Mouse (Mus musculus) CD4-positive, CD25-positive, alpha-beta regulatory T cell, adult 2 months (primary cell): Measurements from ENCODE around the gene Cks2.
"Not testable (repeated sequence)": the region's sequence is repeated elsewhere in the genome, so short reads cannot be mapped to it uniquely, and the experiment has no call there.

ENCODE experiments used
- DNase-seq: peaks from one replicate; pipeline ENCODE4 v3.0.0-alpha.2; 2012; ENCODE audit warnings: low read depth, low spot score

Gene Cks2

DNA sequence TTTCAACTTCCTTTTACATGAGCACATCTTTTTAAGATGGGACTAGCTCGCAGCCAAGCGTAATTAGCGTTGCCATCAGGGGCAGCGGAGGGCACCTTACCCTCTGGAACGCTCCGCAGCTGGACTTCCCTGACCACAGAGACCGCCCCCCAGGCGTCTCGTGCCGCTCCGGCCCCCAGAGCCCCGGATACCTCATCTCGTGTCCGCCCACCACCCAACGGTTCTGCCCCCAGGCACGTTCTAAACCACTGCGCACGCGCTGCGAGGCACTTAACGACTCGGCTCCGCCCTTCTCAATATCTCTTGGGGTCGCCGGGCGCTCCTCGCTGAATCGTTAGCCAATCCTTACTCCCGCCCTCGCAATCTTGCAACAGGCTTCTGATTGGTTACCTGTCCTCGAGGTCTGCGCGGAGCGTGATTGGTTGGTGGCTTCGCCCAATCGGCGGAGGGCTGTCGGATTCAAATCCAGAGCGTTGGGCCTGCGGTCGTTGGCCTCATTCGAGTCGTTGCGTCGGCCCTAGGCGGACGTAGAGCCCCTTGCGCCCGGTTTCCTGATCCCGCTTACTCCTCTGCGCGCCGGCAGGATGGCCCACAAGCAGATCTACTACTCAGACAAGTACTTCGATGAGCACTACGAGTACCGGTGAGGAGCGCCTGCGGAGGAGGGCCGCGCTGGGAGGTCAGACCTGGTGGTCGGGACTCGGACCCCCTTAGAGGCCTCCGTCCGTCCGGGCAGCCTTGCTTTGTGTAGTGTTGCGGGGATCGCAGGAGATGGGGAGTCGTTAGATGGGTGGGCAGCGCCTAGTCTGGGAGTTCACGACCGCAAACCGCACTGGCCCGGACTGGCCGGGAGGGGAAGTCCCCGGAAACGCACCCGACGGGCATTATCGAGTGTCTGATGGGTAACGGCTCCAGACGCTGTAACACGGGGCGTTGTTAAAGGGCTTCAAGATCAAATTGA is at the start of gene Cks2:
Gene Cks2, plus strand, starts transcription at position 404 of the 961 bp plus-strand sequence.
- DNase-seq, result peak; percentile 99

DNA sequence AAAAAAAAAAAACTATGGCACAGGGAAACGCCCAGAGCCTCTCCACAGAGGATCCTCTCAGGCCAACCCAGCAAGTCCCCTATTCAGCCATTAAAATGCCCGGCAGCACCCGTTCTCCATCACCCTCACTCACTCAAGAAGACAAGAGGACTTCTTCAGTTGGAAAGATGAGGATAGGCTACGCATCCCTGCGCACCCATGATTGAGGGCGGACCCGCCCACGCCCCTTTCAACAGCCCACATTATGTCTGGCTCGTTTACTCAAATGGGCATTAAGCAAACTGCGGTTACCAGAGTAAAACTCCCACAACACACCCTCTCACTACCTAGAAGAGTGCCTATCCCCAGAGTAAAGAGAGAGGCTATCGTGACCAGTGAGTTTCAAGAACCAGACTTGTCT is 49.6 kb upstream of the Cks2 start:
- no peak for DNase-seq

DNA sequence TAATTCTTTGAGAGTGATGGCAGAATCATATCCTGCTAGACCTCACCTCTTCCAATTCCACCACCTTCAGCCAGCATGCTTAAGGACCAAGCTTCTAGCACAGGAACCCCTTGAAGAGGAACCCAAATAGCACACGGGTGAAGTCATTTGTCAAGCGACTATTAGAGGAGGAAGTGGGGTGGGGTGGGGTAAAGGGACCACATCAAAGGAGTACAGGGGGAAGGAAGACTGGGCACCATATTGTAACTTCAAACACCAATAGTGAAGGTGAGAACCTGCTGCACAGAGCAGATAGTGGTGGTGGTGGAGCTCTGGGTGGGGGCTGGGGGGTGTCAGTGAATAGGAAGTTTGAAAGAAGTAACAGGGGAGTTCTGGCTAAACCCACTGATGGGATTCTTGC is 47.0 kb upstream of the Cks2 start:
- DNase-seq, result peak; percentile 56

DNA sequence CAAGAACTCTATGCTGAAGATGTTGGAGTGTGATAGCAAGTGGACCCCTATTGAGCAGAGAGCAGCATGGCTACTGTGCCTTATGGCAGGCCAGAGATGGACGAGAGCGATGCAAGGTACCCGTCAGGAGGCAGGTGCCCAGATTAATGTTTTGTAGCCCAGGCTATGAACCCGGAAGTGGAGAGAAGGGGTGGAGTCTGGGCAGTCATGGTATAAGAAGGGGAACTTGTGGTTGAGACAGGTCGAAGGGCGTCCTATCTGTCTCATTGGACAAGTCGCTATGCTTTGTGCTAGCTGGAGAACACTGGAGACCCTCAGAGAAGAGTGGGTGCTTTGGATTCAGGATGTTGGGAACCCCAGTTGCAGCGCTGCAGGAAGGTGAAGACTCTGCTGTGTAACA is 44.9 kb upstream of the Cks2 start:
- DNase-seq, result no peak

DNA sequence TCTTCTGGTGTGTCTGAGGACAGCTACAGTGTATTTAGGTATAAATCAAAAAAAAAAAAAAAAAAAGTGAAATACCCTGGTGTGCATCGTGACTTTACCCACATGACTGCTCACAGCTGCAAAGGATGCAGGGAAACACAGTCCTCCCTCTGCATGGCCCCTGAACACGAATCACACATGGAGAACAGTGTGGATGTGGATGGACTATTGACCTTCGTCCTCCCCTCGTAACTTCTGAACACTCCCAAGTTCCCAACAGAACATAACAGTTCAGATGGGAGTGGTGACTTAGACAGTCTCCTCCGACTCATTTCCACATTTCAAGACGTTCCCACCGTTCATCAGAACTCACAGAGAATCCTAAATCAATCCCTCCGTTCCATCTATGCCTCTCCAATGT is 42.3 kb upstream of the Cks2 start:
- DNase-seq, result no peak

DNA sequence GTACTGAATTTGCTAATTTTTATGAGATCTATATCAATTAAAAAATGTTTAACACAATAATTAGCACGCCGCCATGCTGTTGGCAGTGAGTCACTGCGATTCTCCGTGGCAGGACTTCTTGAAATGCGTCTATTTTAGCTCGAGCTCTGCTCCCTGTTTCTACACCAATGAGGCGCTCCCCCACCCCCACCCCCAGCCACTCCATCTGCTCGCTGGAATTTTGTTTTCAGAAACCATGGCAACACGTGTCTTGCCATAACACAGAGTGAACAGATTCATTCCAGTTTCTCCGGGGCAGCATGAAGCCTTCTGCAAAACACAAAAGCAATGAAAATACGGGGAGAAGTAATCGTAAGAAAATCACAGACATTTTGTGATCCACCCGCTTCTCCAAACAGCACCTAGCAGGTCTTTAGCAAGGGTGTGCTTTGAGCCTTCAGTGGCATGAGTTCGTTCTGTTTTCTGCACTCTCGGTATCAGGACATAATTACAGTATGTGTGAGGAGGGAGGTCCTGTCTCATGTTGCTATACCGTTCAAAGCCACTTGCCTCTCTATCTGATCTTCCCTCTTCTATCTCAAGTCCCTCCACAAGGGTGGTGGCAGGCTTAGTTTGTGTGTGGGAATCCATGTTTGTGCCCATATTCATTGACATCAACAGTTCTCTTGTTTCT is 41.7 kb upstream of the Cks2 start:
- no peak for DNase-seq

DNA sequence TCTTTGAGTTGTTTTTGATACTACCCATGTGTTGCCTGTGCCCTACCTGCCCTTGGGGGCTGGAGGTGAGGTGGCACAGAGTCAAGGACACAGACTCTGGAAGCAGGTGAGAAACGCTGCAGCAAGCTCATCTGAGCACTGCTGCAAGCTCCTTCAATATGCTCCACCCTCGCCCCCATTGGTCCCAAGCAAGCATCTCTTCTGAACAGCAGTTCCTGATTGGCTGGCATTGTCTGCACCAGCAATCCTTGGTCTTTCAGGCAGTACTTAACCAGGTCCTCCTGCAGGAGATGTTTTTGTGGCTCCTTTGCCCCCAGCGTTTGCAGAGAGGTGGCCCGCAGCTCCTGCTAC is 41.2 kb upstream of the Cks2 start:
- DNase-seq, result no peak

DNA sequence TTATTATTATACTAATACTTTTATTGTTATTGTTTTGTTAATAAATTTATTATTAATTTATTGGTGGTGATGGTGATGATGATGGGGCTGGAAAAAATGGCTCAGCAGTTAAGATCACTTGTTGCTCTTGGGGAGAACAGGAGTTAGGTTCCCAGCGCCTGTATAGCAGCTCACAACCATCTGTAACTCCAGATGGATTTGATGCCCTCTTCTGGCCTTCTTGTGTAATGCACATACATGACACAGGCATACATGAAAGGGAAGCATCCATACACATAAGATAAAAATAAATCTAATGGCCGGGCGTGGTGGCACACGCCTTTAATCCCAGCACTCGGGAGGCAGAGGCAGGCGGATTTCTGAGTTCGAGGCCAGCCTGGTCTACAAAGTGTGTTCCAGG is 35.8 kb upstream of the Cks2 start:
- no peak for DNase-seq

DNA sequence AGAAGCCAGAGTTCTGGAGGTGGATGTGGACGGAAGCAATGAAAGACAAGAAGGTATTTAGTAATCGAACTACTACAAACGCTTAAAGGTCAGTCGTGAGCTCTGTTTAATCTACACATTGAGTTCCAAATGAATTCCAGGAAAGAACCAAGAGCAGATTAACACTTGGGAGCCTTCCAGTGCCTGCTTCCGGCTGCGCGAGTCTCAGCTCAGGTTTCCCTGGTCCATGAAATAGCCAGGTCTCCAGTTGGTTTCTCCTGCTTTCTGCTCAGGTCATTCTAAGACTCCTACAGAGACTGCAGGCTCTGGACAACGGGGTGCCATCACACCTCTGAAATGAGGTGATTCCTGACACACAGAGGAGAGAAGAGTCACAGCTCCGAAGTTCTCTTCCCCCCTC is 34.0 kb upstream of the Cks2 start:
- no peak for DNase-seq

DNA sequence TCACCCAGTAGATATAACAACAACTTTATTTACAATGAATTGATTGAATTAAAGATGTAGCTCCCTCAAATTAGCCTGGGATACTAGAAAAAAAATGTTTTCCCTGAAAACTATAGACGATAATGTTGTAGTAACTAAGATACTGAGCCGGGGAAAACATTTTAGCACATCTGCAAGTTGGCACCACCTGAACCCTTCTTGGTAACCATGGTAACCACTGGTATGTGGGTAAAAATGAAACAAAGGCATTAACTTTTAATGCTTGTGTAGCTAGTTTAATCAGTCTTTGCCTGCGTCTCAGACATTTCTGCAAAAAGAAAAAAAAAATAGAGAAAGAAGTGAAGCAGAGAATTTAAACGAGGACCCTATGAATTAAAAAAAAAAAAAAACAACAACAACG is 33.5 kb upstream of the Cks2 start:
- DNase-seq, result no peak

DNA sequence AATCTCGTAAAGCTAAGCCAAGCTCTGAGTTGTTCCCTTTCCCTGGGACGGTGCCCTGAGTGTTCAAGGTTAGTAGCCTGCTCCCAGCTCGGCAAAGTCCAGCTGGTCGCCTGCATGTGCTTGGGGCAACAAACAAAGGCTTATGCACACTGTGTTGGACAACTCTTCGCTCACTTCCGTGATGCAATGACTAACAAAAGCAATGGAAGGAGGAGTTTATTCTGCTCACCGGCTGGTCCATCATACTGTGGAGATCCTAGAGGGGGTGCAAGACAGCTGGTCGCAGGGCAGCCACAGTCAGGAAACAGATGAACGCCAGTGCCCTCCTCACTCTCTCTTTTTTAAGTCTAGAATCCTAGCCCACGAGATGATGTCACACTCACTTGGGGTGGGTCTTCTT is 29.2 kb upstream of the Cks2 start:
- DNase-seq, result no peak

DNA sequence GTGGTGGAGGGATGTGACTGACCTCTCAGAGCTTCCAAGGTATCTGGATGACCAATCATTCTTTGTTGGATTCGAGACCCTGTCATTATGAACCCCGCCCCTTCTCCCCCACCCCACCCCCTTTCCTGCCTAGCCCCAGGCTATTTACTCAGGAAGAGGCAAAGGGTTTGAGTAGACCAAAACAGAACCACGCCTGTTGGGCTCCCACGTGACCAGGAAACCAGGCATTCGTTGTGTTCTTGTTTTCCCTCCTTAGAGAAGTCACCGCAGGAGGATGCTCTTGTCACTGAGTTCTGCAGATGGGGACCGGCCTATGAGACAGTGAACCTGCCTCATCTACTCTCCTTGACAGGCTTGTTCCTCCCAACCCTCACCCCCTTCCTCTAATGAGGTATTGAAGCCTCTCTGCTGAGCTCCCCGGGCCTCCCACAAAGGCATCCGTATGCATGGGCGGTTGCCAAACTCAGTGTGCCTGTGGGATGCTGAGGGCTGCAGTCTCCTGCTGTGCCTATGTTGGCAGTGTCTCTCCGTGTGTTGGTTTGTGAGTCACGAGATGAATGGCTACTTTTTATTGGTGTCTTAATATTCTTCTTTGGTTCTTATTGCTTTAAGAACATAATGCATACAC is 28.5 kb upstream of the Cks2 start:
- DNase-seq, result no peak

DNA sequence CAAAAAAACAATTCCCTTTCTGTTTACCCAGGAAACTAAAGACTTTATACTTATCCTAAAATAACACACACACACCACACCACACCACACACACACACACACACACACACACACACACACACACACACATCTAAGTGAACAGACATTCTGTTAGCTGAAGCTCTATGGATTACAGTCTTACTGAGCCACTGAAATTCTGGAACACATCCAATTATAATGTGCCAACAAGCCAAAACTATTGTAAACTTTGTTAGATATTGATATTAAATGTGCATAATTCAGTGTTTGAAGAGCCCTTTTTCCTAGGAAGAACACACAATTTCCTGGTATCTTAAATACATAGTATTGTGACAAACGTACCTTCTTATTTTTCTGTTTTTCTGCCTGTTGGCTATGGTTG is 27.7 kb upstream of the Cks2 start:
- no peak for DNase-seq

DNA sequence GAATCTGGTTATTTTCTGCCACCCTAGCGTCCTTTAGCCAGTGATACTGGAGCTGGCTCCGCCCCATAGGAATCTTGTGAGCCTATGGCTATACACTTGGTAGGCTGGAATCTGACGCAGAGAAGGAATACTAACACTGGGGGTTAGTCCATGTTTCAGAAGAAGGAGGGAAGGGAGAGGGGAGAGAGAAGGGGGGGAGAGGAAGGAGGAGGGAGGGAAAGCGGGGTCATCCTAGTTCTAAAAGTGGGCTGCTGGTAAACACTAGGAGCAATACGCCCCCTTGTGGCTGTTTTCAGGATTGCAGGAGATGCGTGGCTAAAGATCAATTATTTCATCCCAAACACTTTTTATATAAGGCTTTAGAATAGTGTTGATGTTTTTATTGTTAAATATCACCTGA is 27.2 kb upstream of the Cks2 start:
- peak; percentile 77 for DNase-seq

DNA sequence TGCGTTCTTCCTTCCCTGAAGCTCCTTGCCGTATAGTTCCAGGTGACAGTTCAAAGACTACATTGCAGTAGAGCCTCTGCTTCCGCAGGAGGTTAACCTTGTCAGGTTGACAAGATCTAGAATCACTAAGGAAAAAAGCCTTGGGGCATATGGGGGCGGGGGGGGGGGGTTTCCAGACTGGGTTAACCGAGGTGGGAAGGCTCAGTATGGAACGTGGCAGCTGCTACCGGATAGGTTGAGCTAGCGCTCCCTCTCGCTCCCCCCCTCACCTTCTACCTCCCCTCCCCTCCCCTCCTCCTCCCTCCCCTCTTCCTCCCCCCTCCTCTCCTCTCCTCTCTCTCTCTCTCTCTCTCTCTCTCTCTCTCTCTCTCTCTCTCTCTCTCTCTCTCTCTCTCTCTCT is 26.4 kb upstream of the Cks2 start:
- DNase-seq, result no peak

DNA sequence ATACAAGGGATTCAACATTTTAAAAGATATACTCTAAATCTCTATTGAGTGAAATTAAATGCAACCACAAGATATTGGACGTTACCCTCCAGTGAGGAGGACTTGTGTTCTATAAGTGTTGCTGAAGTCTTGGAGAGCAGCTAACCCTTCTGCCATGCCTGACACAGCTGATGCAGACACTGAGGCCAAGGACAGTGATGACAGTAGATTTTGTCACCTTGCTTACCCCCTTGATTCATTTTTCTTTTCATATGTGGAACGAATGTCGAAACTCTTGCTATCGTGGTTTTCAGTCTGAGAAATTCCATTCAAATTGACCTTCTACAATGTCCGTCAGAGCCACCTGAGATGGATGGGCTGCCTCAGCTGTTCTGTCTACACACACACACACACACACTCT is 22.4 kb upstream of the Cks2 start:
- no peak for DNase-seq

DNA sequence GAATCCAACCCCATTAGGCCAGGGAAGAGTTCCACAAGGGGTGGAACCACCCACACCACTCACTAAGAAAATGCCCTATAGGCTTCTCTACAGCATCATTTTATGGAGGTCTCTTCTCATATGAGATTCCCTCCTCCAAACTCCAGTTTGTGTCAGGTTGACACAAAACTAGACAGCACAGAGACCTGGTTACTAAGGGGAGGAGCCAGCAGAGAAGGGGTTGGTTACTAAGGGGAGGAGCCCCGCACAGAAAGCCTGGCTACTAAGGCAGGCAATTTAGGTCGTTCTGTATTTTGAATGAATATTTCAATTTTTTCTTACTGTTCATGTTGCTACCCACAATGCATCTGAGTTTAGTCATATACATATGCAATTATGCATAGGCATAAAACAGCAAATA is 21.4 kb upstream of the Cks2 start:
- DNase-seq, result no peak

DNA sequence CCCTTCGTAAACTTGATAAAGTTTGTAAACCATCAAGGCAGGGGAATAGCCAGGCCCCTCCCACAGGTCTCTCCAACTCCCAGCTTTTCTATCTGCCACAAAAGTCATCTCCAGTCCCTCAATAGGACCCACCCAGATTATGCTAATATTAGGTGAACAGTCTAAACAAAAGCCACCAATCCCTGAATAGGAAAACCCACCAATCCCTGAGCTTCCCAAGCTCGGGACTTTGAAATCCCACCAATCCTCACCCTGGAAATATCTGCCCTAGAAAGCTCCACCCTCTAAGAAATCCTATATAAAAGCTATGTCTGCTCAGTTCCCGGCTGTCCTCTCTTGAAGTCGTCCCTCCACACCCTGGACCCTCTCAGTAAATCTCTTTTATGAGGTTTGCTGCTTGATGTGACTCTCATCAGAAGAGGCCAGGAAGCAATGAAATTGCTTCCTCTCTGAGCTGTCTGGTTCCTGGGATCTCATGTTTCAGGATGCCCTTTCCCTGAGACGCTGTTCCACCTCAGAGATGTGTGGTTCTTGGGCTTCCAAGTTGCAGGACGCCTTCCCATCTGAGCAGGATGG is 16.7 kb upstream of the Cks2 start:
- DNase-seq, result no peak

DNA sequence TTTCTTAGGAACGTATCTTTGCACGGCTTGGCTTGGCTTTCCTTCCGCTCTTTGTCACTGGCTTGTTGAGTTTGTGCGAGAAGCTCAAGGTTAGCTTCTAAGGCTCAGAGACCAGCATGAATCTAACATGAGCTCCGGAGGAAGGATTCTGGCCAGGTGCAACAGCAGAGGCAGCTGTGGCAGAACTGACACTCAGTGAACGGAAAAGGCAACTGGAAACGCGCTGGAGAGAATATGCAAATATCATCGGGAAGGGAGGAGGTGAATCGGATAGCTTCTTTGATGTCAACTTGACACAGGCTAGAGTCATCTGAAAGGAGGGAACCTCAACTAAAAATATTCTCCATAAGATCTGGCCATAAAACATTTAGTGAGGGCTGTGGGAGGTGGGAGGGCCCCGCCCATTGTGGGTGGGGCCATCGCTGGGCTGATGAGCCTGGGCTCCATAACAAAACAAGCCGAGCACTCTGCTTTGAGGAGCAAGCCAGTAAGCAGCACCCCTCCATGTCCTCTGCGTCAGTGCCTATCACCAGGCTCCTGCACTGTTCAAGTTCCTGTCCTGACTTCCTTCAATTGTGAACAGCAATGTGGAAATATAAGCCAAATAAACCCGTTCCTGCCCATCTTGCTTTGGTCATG is 13.6 kb upstream of the Cks2 start:
- no peak for DNase-seq

DNA sequence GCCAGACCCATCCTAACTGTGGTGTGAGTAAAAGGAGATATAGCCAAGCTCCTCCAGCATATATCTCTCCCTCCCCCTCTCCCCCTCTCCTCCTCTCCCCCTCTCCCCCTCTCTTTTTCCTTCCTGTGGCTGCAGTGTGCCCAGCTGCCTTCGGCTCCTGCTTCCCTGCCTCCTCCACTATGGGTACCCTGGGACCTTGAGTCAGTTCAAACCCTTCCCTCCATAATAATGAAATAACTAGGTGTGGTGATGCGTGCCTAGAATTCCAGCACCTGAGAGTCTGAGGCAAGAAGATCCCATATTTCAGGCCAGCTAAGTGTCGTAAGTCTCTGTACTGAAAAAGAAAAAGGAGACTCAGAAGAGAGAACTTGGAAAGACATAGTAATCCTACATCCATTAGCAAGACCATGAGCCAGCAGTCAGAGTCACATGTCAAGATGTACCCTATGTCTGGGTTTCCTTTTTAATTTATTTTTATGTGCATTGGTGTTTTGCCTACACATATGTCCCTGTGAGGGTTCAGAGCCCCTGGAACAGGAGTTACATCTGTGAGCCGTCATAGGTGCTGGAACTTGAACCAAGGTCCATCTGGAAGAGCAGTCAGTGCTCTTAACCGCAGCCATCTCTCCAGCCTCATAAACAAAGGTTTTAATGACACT is 12.3 kb upstream of the Cks2 start:
- no peak for DNase-seq

DNA sequence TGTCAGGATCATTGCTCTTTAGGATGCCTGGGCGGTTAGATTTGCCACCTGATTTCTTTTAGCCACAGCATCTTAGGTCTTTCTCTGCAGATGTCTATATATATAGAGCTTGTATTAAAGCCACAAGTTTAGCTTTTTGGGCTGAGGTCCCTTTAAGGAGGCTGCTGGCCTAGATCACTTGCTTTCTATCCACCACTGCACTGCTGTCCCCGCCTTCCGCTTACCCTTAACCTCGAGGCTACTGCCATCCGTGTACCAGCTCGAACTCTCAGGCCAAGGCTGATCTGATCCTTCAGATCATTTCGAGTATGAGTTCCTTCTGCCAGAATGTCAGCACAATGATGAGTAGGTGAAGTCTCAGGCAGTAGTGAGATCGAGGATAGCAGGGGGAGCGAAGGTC is 9.6 kb upstream of the Cks2 start:
- not testable (repeated sequence) for DNase-seq
